Mouse (Mus musculus): Measurements from ENCODE around the gene Ccdc32.

Gene Ccdc32

DNA sequence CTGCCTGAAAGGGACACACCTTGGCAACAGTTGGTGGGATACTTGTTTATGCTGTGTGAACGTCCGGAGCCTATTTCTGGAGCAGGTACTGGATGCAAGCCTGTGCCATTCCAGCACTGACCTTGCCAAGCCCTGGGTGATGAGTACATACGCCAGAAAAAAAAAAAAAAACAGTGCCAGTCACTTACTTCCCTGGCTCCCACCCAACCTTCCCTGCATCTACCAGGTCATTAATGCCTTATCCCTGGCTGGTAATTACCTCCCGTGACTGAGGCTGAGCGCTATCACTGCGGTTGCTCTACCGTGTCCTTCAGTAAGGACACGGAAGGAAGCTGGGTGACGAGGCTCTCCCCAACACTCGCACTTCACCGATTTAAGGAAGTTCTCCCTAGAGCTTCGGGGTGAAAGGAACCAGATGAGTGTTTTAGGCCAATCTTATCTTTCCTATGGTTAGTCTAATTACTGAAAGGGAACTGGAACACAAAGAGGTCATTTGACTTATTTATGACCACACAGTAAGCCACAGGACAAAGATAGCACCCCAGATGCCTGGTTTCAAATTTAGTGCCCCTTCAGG, 13.5 kb downstream of the Ccdc32 start:
- no peak for DNase-seq (ENCODE audit: low spot score)

- no peak for DNase-seq (ENCODE audit: low spot score)
These were observed 14.2 kb downstream of the Ccdc32 start for GRCm38 (mm10) chr2:119014989-119015388.

DNA sequence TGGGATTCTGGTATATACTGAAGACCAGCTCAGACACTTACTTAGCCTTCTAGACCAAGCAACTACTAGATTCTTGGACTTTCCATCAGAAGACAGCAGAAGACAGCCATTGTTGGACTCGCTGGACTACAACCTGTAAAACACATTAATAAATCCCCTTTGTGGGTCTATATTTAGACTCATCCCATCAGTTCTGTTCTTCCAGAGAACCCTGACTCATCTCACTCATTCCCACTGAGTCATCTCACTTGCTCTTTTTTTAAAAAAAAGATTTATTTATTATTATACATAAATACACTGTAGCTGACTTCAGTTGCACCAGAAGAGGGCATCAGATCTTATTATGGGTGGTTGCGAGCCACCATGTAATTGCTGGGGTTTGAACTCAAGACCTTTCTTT, 19.8 kb downstream of the Ccdc32 start:
- no peak for DNase-seq (ENCODE audit: low spot score)

- no peak for DNase-seq (ENCODE audit: low spot score)
These were observed 22.3 kb downstream of the Ccdc32 start for GRCm38 (mm10) chr2:119006886-119007285.

- DNase-seq (ENCODE audit: low spot score) = no peak
These were observed 30.1 kb downstream of the Ccdc32 start for GRCm38 (mm10) chr2:118999025-118999639.

- DNase-seq (ENCODE audit: low spot score) = no peak
These were observed 30.9 kb downstream of the Ccdc32 start for GRCm38 (mm10) chr2:118998115-118998866.

DNA sequence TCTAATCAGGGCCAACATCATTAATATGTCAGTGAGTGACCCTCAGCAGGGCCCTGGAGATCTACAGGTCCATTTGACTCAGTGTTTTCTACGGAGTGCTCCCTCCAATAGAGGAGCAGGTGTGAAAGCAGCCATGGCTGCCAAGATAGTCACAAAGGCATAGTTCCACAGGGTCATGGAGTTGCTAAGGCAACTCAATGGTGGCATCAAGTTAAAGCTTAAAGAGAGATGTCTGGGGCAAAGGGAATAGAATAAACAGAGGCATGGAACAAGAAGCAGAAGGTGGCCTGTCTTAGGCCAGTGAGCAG, 32.4 kb downstream of the Ccdc32 start:
- DNase-seq (ENCODE audit: low spot score) = no peak

GRCm38 (mm10) chr2:118995919-118996797, 33.0 kb downstream of the Ccdc32 start:
- DNase-seq (ENCODE audit: low spot score) = peak; percentile 58

GRCm38 (mm10) chr2:118995490-118995889, 33.7 kb downstream of the Ccdc32 start:
- DNase-seq (ENCODE audit: low spot score) = no peak

GRCm38 (mm10) chr2:118983812-118984211, 45.4 kb downstream of the Ccdc32 start:
- DNase-seq (ENCODE audit: low spot score) = no peak

DNA sequence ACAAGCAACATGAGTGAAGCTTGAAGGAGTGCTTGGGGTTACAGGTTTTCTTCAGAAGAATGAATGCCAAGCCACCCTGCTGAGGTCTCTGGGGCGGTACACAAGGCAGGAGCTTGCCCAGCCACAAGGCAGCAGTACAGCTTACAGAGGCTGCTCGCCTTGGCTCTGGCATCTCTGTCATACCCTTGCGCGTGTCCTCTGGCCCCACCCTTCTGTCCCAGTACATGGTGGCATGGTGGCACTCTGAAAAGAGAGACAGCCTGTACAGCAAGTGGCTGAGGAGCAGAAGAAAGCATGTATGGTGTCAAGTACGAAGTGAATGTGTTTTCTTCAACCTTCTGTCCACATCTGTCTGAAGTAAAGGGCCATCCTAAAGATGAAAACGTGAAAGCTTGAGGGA, 48.4 kb downstream of the Ccdc32 start:
- no peak for DNase-seq (ENCODE audit: low spot score)

- DNase-seq (ENCODE audit: low spot score) = peak; percentile 61
These were observed 51.1 kb downstream of the Ccdc32 start for GRCm38 (mm10) chr2:118978064-118978463.

DNA sequence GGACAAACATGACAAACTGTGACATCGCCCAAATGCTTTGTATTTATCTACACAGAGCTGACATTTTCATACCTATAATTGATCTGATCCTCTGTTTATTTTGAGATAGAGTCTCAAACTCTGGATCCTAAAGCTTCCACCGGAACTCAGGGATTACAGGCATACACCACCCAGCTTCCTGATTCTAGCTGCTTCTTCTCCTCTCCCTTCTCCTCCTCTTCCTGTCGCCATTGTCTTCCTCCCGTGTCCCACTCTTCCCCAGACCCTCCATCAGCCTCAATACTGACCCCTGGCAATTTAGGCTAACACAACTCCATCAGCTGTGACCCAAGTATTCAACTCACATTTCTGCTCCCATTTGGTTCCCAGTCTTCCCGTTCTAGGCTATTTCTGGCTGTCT, 52.3 kb downstream of the Ccdc32 start:
- DNase-seq (ENCODE audit: low spot score) = no peak

DNA sequence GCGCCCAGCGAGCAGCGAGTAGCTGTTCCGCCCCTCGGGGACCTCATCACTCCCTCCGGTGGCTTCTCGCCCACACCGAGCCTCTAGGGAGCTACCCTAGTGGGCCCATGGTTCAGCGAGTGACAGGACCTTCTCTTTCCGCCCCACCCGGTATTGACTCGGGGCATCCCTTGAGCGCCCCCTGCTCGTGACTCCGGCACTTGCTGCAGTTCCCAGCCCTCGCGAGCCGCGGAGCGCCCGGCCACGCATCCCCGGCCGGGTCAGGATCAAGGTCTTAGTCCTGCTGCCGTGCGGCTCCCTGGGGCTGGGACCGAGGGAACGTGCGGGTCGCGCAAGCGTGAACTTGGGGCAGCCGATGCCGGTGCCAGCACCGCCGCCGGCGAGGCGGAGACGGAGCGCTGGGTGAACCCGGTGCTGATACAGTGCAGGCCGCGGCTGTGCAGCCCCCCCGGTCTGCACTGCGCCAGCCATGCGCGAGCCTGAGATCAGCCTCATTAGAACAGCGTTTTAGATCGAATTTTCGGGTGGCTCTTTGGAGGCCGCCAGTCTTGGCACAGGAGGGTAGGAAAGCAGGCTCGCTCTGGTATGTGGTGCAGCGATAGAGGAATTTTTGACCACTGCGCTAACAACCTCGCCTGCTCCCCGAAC, 52.8 kb downstream of the Ccdc32 start:
- DNase-seq (ENCODE audit: low spot score) = peak; percentile 88

DNA sequence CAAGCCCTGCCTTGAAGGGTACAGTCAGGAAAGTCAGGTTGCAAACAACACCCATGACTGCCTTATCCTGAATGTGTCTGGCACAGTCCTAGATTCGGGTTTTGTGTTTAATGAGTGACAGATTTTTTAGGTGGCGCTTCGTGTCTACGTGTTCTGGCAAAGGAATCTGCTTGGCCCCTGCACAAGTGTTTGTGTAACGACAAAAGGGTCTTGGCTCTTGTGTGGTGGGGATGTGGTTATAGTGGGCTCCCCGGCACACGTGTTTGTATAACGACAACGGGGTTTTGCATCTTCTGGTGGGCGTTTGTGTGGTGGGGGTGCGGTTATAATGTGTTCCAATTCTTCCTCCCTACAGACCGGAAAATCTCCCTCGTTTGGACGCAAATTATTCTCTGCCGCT, 53.3 kb downstream of the Ccdc32 start:
- peak; percentile 24 for DNase-seq (ENCODE audit: low spot score)

GRCm38 (mm10) chr2:118972687-118973376, 56.4 kb downstream of the Ccdc32 start:
- DNase-seq (ENCODE audit: low spot score) = peak; percentile 94

DNA sequence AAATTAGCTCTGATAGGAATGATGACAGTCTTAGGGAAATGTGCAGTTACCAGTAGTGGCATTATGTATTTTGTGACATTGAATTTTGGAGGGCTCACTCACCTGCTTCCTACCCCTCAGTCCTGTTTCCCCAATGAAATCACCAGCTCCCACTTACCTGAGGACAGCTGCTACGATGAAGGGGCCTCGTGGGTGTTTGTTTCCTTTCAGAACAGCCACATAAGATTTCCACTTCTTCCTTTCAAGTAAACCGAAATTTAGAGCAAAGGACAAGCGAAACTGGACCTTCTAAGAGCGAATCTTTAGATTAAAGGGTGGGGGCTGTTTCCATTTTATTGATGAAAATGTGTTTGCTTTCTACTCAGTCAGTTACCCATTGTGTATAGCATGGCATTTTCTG, 57.1 kb downstream of the Ccdc32 start:
- DNase-seq (ENCODE audit: low spot score) = no peak

DNA sequence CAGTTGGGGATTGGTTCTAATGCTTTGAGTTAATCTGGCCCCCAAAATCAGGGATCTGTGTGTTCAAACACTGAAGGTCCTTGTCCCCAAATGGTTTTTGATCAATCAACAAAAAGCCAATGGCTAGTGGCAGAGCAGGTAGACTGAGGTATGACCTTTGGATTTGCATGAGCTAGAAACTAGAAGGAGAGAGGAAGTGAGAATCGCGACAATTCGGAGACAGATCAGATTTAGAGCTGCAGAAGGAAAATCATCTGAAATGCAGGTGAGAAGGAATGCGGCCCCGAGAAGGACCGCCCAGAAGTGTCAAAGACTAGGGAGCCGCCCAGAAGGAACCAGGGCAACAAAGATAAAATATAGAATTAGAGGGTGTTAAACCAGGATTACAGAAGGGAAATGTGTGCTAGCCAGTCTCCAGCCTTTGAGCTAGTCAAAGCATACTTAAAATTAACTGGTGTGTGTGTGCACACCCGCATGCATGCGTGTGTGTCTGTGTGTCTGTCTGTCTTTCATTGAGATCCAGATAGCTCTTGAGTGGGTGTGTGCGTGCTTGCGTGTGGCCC, 59.5 kb downstream of the Ccdc32 start:
- DNase-seq (ENCODE audit: low spot score) = no peak
